Mouse (Mus musculus) right cerebral cortex, adult 2 months (tissue): ENCODE measurements around the gene Cacng5.

ENCODE experiments used
- DNase-seq, 2 experiments: peaks; one replicate each; pipeline ENCODE4 v3.0.0; 2021 to 2022; ENCODE audit warnings: low spot score in 2 of 2

Cacng5 gene

GRCm38 (mm10) chr11:107914634-107915226 is at the start of gene Cacng5:
Cacng5 (minus strand) TSS chr11:107915055.
- DNase-seq = no peak

GRCm38 (mm10) chr11:107957566-107958350 is 42.9 kb upstream of the Cacng5 start:
- DNase-seq = no peak

- DNase-seq = no peak
Observed at GRCm38 (mm10) chr11:107955191-107956062, 40.6 kb upstream of the Cacng5 start.

- DNase-seq = no peak
Observed at GRCm38 (mm10) chr11:107951431-107951830, 36.6 kb upstream of the Cacng5 start.

GRCm38 (mm10) chr11:107950658-107951057 is 35.8 kb upstream of the Cacng5 start:
- DNase-seq = no peak

- no peak for DNase-seq
Observed at GRCm38 (mm10) chr11:107950211-107950610, 35.4 kb upstream of the Cacng5 start.

GRCm38 (mm10) chr11:107947951-107948350 is 33.1 kb upstream of the Cacng5 start:
- no peak for DNase-seq

- no peak for DNase-seq
Observed at GRCm38 (mm10) chr11:107946823-107947222, 32.0 kb upstream of the Cacng5 start.

- DNase-seq = no peak
Observed at GRCm38 (mm10) chr11:107936929-107937328, 22.1 kb upstream of the Cacng5 start.

GRCm38 (mm10) chr11:107931721-107932120 is 16.9 kb upstream of the Cacng5 start:
- DNase-seq = no peak

- no peak for DNase-seq
Observed at GRCm38 (mm10) chr11:107931288-107931687, 16.4 kb upstream of the Cacng5 start.

GRCm38 (mm10) chr11:107929712-107930111 is 14.9 kb upstream of the Cacng5 start:
- DNase-seq = peak in 1 of 2 experiments; percentile 54

GRCm38 (mm10) chr11:107919852-107920508 is 5.1 kb upstream of the Cacng5 start:
- no peak for DNase-seq

GRCm38 (mm10) chr11:107917721-107918235 is 2.9 kb upstream of the Cacng5 start:
- no peak for DNase-seq

GRCm38 (mm10) chr11:107913317-107913716 is 1.5 kb downstream of the Cacng5 start:
- no peak for DNase-seq

- DNase-seq = no peak
Observed at GRCm38 (mm10) chr11:107905364-107905763, 9.5 kb downstream of the Cacng5 start.

GRCm38 (mm10) chr11:107903966-107904605 is 10.8 kb downstream of the Cacng5 start:
- no peak for DNase-seq

- no peak for DNase-seq
Observed at GRCm38 (mm10) chr11:107900470-107900869, 14.4 kb downstream of the Cacng5 start.

GRCm38 (mm10) chr11:107898698-107899097 is 16.2 kb downstream of the Cacng5 start:
- no peak for DNase-seq

- DNase-seq = no peak
Observed at GRCm38 (mm10) chr11:107895635-107896034, 19.2 kb downstream of the Cacng5 start.

GRCm38 (mm10) chr11:107891377-107891776 is 23.5 kb downstream of the Cacng5 start:
- DNase-seq = no peak
